Mouse (Mus musculus) granulocyte monocyte progenitor cell, adult 5-6 weeks (primary cell): ENCODE data around the gene Slc2a5. TPM values are rescaled to one million over a fixed set of nuclear protein-coding genes. Genes with fewer than 3 reads are reported as not detected.

Source experiments
- ATAC-seq: replicated peaks from 2 replicates; pipeline ENCODE4 v1.8.0; 2016; ENCODE audit warnings: mild to moderate bottlenecking, moderate TSS enrichment, inconsistent platforms; ENCODE audit not compliant: poor library complexity, severe bottlenecking
- total RNA-seq, 2 experiments: library from RNA; stranded (forward) in 1 of 2; stranded (reverse) in 1 of 2; fragments of 200-712, 200-1000 nt in 1 of 2; fragments of >200 nt in 1 of 2; fragmentation: Nextera tagmentation in 1 of 2; gene quantifications; 2 replicates each; pipeline ENCODE4 v1.2.3; 2014 to 2017

Slc2a5 gene
- total RNA-seq, 2 experiments from 2014 or later = not detected

DNA sequence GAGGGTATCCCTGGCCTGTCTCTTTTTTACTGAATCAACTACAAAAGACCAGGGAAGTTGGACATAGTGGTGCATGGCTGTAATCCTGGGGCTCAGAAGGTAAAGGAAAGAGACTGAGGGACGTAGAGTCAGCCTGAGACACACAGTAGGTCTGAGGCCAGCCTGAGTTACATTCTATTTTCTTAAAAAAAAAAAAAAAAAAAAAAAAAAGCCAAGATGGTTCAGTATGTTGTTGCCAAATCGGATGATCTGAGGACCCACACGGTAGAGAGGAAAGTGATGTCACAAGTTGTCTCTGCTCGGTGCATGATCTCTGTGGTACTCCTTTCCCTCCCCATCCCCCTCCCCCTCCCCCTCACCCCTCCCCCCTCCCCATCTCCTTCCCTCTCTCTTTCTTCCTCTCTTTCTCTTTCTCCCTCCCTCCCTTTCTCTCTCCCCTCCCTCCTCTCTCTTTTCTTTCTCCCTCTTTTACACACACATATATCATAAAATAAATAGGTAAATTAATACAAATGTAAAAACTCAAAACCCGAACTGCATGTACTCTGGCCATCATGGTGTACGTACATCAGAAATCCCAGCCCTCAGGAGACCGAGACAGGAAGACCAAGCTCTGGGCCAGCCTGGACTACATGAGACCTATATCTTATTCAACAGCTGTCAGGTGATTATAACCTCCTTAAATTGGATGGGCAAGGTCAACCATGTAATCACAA, 18.4 kb downstream of the Slc2a5 start:
- ATAC-seq = no peak

DNA sequence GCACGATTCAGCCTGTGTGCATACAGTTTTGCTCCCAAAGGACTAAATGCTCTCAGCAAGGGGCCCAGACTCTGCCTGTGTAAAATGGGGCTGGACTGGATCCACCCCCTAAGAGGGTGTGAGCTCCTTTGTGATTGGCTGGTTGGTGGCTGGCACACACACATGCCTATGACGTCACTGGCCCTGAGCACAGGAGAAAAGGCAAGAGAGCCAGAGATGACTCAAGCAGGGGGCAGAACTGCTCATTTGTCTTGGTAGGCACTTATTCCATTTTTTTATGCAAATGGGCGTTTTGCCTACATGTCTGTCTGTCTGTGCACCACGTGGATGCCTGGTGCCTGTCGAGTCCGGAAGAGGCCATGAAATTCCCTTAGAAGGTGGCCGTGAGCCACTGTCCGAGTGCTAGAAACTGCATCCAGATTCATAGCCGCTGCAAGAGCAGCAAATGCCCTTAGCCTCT, 19.0 kb downstream of the Slc2a5 start:
- ATAC-seq = peak; percentile 77

DNA sequence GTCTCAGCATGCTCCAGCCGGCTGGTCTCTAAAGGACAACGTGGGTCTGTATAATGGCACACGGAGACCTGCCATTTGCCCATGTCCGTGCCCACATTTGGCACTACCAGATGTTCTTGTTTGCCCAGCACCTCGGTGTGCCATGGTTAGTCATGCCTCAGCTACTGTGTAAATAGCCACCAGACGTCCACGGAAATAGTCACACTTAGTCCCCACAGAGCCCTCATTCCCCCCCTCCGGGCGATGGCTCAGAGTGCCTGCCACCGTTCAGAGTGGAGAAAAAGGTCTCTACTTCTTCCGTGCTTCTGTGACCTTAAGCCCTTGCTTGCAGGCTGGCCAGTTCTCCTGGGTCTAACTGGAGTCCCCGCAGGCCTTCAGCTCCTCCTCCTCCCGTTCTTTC, 20.0 kb downstream of the Slc2a5 start:
- no peak for ATAC-seq

DNA sequence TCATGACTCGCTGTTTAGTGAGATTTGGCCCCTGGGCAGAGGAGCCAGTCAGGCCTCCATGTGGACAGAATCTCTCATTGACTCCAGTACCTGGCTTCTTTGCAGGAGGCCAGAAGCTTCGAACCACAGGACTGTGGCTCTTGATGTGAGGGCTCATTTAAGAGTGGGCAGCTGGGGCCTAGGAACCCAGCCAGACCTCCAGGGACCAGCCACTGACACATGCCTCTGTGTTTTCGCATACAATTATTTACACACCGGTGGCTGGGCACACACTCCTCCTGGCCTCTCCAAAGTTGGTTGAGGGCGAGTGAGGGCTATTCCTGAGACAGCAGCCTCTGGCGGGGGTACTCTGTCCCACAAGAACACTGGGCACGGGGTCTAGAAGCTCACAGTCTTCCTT, 21.3 kb downstream of the Slc2a5 start:
- no peak for ATAC-seq

DNA sequence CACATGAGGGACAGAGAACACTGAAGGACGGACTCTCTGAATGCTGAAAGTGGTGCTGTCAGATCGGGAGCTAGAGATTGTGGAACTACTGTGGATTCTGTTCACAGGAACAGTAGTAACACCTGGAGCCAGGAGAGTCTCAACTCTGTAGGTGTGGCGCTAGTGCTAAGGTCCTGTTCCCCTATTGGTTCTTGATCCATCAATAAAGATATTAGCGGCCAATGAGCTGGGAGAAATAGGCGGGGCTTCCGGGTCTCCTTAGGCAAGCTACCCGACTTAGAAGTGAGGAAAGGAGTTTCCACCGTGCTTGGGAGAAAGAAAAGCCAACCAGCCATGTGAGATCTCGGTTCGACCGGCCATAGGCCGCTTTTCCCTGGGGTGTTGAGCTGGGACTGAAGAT, 25.2 kb downstream of the Slc2a5 start:
- ATAC-seq = no peak

DNA sequence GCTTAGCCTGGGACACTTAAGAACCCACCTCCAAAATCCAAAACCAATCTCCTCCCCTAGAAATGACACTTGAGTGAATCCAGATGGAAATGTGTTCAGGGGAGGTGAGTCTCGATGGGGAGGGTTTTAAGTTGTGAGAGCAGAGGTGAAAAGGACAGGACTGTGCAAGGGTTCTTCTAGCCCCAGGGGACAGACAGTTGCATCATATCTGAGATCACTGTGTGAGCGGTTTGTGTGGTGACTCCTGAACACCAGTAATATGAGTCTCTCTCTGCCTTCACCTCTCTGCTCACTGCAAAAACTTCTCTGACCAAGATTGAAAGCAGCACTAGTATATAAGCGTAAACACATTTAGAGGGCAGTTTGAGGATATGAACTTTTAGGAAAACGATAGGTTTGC, 27.2 kb downstream of the Slc2a5 start:
- no peak for ATAC-seq

DNA sequence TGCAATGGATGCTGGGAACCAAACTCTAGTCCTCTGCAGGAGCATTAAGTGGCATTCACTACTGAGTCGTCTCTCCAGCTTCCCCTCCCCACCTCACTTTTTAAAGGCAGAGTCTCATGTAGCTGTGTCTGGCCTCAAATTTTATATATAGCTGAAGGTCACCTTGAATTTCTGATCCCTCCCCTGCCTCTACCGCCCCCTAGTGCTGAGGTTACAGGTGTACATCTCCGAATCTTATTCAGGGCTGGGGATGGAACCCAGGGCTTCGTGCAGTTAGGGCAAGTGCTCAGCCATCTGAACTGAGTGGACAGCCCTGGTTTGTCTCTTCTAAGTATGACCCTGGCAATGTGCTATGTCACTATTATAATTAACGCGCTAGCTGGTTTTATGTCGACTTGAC, 32.0 kb downstream of the Slc2a5 start:
- ATAC-seq = no peak

DNA sequence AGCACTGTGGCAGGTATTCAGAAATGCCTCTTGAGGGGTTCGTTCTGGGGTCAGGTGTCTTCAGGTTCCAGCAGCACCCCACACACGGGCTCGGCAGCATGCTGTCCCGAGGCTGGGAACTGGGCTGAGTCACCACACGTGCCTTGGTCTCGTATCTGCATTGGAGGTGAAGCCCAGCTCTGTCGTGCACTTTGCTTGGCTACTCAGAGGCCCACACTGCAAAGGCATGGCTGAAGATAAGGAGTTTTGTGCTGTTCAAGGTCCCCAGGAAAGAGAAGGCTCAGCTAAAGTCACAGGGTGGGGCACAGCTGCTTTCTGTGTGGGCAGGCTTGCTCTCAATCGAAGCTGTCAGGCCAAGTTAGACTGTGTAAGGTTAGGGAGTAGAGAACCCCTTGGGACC, 33.4 kb downstream of the Slc2a5 start:
- no peak for ATAC-seq

DNA sequence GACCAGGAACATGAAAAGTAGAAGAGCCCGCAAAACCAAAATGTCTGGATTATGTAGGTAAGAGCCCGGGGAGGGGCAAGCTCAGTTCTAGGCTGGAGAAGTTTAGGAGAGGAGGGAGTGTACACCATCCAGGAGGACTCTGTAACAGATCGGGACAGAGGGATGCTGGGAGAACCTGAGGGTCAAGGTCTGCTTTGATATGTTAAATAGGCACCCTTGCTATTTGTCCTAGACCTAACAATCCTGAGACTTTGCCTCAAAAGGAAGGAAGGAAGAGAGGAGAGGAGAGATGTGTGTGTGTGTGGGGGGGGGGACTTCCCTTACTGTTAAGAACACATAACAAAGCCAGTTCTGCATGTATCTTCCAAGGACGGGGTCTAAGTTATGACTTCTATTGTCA, 36.2 kb downstream of the Slc2a5 start:
- ATAC-seq = no peak

DNA sequence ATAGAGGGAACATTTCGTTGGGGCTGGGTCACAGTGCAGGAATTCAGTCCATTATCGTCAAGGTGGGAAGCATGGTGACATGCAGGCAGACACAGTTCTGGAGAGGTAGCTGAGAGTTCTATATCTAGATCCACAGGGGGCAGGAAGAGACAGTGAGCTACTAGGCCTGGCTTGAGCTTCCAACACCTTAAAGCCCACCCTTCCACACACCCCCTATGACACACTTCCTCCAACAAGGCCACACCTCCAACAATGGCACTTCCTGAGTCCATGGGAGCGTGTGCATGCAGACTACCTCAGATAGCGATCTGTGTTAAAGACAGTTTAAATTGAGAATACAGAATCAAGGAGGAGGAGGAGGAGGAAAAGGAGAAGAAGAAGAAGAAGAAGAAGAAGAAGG, 36.6 kb downstream of the Slc2a5 start:
- peak; percentile 87 for ATAC-seq

DNA sequence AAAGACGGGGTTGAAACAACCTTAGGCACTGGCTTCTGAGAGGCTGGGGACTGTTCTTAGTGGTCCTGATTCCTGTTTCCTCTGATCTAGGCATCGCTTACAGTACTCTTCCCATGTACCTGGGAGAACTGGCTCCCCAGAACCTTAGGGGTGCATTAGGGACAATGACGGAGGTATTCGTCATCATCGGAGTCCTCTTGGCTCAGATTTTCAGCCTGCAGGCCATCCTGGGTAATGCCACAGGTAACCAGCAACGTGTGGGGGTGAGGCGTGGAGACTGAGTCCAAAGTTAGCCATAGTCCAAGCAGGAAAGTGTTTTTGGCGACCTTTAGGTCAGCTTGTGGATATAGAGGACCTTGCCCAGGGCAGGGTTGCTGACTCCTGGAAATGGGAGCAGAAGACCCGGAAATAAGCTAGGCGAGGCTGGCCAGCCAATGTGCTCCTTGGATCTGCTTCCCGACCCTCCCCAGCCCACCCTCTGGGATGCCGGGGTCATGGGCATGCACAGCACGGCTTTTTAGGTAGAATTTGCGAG, 38.3 kb downstream of the Slc2a5 start:
- ATAC-seq = no peak

DNA sequence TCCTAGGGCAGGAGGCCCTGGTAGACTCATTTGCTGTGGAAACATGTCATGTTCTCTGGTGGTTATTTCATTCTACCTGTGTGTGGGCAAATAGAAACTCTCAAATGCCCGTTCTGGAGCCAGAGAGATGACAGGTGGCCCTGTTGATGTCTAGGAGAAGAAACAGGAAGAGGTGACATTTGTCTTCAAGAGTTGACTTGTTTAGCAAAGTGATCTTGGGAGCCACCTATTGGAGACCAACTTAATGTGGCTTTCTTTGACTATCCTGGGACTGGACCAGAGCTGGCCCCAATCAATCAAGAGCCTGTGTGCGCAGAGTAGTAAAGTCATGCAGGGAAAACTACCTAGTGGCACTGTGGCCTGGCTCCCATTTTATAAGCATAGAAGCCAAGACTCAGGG, 40.4 kb downstream of the Slc2a5 start:
- ATAC-seq = no peak

DNA sequence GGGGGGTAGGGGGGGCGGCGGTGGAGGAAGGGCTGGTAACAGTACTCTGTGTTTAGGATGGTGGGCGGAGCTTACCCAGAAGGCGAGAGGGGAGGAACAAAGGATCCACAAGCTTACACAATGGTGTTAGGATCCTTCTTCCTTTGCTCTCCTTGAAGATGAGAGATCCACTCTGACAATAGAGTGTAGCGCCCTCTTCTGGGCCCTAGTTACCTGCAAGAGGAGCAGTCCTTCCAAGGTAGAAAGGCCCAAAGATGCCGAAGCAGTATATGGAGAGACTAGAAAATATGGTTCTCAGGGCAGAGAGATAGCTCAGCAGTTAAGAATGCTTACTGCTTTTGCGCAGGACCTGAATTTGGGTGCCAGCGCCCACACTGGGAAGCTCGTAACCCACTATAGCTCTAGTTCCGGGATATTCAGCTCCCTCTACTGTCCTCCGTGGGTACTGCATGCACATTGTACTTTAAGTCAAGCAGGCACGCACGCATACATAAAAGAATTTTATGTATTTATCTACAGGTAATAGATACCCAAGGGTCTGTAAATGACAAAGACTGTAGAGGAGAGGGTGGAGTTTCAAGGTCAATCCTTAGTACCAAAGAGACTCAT, 43.6 kb downstream of the Slc2a5 start:
- ATAC-seq = no peak

DNA sequence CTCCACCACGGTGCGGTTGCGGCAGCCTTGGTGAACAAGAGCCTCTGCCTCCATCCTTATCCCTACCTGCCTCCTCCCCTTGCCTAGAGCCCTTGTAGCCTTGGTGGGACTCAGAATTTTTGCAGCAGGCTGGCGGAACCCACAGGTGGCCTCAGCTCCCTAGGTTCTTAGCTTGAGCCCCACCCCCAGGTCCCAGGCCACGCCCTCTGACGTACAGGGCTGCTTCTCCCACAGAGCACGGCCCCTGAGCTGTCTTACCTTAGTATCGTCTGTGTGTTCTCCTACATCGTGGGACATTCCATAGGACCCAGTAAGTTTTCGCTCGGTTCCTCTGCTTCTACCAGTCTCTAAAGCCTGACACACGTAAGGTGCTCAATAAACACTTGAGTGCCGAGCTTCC, 45.8 kb downstream of the Slc2a5 start:
- no peak for ATAC-seq

DNA sequence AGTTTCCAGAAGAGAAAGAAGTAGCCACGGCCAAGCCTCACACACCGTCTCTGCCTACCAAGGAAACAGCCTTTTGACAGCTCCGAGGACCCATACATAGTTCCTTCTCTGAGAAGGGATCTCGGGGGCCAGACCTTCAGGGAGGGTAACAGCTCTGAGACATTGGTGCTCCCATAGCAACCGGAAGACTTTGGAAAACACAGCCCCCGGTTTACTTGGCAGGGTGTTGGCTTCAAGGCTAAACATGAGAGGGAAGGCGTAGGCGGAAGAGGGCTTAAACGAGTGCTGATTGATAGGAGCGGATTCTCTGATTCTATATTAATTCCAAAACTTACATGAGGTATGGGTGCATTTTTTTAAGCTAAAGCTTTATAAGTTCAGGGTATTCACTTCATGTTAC, 49.3 kb downstream of the Slc2a5 start:
- ATAC-seq = no peak

DNA sequence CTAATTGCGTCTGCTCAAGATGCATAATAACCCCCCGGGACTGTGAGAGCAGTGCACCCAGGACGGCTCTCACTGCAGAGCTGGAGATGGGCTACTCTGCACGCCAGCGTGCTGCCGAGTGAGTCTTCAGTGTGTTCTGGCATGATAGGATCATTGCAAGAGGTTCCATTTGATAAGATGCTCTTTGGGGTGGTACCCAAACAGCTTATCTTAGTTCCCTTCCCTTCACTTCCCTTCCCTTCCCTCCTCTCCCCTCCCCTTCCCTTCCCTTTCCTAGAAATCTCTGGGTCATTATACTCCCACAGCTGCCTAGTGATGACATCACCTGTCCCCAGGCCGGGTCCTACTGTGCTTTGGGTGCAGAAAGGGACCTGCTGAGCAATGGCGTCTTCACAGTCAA, 53.0 kb downstream of the Slc2a5 start:
- ATAC-seq = no peak

DNA sequence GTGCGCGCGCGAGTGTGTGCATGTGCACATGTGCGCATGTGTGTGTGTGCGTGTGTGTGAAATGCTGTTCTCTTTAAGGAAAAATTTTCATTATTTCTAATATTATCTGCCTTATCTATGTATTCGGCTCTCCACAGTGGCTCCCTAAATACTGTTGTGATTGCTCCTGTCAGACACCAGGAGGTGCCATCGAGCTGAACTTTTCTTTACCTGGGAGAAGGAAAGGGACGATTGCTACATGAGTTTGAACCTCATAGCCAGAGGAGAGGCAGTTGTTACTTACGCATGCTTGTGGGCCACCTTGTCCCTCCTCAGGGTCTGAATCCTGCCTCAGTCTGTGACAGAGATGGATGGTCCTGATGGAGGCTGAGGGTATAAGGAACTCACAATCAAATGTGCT, 54.2 kb downstream of the Slc2a5 start:
- ATAC-seq = peak; percentile 73

DNA sequence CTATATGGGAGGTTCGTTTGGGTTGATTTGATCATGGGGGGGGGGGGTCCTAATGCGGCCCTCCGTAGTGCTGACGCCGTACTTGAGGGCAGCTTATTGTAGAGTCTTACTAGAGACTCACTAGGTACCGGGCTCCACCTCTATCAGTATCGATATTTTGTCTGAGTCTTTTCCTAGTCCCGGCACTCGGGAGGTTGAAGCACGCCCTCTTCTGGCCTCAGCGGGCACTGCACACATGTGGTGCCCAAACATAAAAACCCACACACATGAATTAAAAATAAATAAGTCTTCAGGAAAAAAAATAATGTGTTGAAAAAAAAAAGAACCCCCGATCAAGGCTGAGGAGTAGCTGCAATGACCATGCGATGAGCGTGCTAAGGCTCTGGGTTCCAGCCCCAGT, 54.9 kb downstream of the Slc2a5 start:
- ATAC-seq = no peak

DNA sequence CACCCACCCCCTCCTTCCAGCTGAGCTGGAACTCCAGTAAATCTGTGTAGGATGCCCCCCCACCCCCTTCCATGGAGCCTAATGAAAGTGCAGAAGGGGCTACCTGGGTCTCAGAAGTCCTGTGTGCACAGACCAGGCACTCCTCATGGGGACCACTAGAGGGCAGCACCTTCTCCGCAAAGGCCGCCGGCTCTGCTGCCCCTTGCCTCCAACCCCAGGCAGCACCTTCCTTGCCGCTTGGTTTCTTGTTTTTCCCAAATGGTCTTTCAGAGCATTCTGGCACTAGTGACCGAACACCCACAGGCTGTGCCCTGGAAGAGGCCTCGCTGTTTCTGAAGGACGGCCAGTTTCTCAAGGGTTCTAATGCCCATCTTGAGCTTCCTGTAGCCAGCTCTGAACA, 57.5 kb downstream of the Slc2a5 start:
- ATAC-seq = peak; percentile 89

DNA sequence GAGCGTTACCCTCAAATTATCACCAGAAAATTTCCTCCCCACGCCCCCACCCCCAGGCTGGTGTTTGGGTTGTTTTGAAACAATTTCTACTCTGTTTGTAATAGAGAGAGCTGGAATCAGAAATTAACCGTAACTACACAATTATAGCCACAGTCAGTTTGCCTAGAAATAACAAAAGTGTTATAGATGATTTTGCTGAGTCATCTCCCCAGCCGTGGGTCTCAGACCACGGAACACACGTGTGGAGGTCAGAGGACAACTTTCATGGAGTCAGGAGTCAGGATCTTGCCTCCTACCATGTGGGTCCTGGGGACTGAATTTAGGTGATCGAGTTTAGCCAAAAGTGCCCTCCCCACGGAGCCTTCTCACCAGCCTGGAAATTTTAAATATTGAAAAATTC, 58.0 kb downstream of the Slc2a5 start:
- no peak for ATAC-seq

DNA sequence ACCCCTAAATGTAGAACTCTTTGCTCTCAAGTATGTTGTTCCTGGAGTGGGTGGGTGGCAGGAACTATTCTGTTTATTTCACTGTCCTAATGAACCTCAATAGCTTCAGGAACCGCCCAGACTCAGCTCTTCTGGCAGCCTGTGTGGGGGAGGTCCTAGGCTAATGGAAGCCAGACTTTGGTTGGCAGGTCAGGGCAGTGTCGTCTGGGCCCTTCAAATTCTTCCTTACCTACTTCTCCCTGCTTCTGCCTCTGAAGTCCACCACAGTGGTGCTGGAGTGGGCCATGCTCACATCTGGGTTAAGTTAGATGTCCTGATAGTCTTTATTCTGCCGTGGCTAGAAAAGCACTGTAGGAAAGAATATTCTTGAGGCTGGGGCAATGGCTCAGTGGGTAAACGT, 59.0 kb downstream of the Slc2a5 start:
- no peak for ATAC-seq

DNA sequence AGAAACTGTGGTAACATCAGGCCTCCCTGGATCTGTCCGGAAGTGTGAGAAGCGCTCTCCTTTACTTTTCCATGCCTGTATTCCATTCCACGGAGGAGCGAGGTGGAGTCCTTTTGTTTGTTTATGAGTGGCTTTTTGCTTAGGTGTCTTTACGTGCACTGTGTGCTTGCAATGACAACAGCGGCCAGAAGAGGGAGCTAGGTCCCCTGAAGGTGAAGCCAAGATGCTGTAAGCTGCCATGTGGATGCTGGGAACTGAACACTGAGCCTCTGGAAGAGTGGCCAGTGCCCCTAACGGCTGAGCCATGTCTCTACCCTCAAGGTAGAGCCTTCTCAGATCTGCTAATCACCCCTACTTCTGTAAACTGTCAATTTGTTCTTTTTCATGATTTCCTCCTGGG, 62.2 kb downstream of the Slc2a5 start:
- ATAC-seq = no peak
